Mouse (Mus musculus) megakaryocyte-erythroid progenitor cell, adult 5-6 weeks (primary cell): ENCODE data around the gene March9. TPM values are rescaled to one million over a fixed set of nuclear protein-coding genes. Genes with fewer than 3 reads are reported as not detected.

Experiments used
- ATAC-seq: replicated peaks from 2 replicates; pipeline ENCODE4 v1.8.0; 2016; ENCODE audit warnings: mild to moderate bottlenecking, inconsistent platforms; ENCODE audit not compliant: severe bottlenecking, poor library complexity, low FRiP score, low TSS enrichment
- total RNA-seq, 2 experiments: library from RNA; stranded (forward) in 1 of 2; stranded (reverse) in 1 of 2; fragments of 200-1000, 215-1000 nt in 1 of 2; fragments of >200 nt in 1 of 2; fragmentation: Nextera tagmentation in 1 of 2; gene quantifications; 2 replicates each; pipeline ENCODE4 v1.2.3; 2014 to 2017

March9 gene
- total RNA-seq (2014; fragmentation: Nextera tagmentation) (not detected in 2 replicates), total RNA-seq (2017) (not detected in 2 replicates)

DNA sequence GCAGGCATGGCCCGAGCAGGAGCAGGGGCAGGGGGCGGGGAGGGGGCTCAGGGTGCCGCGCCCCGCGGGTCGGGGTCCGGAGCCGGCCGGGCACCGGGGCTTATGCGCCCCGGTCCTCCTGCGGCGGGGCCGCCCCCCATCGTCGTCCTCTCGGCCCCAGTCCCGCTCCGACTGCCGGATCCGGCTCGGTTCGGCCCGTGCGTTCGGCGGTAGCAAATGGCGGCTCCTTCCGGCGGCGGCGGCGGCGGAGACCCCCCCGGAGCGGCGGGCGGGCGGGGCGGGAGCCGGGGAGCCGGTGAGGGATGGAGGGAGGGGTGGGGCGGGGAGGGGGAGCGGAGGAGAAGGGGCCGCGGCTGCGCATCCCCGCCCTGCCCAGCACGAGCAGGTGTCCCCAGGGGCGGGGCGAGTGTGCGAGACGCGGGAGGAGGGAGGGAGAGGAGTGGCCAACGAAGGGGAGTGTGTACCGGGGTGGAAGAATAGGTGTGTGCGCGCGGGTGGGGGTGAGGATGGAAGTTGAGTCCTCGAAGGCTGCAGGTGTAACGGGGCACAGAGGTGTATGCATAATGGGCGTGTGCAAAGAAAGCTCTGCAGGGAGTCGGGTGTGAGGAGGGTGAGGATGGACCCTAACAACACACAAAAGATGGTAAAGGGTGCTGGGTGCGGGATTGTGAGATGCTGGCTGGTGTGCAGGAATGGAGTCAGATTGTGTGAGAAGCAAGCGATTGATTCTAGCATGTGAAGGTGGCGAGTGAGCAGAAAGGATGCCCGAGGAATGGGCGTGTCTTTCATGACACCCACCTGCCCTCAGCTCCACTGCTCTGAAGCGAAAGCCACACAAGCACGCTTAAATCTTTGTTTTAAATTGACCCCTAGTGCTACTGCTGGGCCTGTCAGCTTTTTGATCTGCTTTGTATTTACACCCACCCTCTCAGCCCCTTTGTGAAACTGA lies at the start of gene March9:
TSS of gene March9 (minus strand) at position 217 of the 949 bp plus-strand sequence.
- ATAC-seq, result no peak

DNA sequence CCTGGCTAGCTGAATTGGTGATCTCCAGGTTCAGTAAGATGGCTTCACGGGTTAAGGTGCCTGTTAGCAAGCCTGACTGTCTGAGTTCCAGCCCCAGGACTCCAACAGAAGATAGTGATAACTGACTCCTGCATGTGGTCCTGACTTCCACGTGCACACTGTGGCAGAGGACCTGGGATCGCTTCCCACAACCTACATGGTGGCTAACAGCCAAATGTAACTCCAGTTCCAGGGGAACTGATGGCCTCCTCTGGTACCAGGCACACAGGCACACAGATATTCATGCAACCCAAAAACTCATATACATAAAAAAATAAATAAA lies 48.2 kb upstream of the March9 start:
- peak; percentile 53 for ATAC-seq

DNA sequence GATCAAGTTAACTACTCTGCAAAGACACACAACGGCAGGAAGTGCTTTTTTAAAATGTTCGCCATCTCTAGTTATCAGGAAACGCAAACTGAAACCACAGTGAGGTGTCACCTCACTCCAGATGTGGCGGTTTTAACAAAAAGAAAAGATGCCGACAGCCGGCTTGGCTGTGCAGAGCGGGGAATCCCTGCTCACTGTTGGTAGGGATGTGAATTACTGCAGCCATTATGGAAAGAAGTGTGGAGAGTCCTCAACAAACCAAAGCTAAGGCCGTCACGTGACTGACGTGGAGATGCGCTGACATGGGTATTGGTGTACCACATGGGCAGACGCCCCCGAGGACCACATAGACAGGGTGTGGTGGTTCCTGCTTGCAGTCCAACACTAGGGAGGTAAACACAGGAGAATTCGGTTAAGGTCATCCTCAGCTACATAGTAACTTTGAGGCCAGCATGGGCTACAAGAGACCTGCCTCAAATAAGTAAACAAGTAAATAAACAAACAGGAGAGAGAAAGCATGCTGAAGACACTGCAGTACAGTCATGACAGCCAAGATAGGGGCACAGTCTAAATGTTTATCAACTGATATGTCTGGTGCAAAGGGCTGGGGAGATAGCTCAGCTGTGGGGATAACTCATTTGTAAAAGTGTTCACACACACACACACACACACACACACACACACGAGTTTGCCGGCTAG lies 47.7 kb upstream of the March9 start:
- peak; percentile 69 for ATAC-seq

DNA sequence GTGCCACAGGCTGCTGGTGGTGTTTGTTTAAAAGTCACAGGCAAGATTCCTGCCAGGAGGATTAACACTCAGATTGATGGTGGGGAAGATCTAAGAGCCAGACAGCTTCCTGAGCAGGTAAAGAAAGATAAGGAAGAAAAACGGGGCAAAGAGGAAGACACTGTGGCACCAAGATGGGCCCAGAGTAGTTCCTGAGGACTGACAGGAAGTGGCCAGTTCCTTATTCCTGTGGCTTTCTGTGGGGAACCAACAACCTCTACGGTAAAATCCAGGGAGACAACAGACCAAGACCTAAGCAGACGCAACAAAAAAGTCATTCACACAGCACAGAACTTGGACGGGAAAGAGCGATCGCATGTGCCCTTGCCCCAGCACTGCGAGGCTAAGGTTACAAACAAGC lies 43.6 kb upstream of the March9 start:
- ATAC-seq, result no peak

DNA sequence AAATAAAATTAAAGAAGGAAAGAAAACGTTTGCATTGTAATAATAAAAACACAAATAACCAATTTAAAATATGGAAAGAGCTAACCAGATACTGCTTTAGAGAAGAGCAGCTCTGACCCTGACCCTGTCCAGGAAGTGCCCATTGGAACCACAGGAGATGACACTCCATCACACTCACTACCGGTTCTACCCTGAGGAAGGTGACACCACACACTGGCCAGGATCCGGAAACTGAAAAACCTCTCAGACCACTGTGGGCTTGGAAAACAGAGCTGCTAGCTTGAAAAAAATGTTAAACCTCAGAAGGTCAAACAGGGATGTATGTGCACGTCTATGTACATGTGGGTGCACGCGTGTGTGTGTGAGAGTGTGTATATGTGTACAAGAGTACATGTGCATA lies 41.2 kb upstream of the March9 start:
- no peak for ATAC-seq

DNA sequence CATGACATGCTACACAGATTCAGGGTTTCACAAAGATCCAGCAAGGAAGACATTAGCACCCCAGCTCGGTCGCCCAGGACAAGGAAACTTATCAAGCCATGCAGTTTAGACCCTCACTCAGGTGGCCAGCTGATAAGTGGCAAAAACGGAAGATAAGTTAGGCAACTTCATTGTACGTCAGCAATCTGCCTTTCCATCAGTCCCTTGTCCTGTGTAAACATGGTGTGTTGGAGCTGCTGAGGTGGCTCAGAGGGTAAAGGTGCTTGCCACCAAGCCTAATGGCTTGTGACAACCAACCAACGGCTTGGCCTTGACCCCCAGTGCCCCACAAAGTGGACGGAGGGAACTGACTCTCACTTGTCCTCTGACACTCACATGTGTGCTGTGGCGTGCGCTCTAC lies 40.4 kb upstream of the March9 start:
- peak; percentile 58 for ATAC-seq

DNA sequence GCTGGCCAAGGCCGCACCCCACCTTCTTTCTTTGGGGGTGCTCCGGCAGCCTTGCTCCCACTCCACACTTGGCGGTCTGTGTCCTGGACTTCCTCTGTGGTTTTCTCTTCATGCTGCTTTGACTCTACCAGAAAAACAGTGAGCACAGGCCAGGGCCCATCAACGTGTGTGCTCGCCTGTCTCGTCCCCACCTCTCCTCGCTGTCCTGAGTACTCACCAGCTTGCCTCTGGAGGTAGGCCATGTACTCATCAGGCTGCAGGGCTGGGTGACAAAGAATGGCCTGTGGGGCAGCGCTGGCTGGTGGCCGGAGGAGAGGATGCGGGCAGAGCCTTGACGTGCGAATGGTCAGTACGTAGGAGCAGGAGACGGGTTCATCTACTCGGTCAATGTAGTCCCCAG lies 39.9 kb upstream of the March9 start:
- ATAC-seq, result 0 out of 2 replicates have a peak, but pooled peaks have one; percentile 20

DNA sequence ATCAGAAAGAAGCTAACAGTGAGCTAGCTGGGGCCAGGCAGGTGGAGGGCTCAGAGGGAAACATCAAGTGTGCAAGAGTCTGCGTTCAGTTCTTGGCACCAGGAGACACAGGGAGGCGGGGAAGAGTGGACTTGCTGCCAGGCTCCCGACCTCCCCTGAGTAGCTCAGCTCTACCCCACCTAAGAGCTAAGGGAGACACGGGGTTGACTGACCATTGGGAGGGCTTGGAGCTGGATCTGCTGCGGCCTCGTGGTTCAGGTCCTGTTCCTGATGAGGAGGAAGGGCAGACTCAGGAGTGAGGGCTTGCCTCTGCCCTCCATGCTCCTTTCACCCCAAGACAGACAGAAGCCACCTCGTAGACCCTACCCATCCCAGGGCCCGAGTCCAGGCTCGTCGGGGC lies 39.2 kb upstream of the March9 start:
- no peak for ATAC-seq

DNA sequence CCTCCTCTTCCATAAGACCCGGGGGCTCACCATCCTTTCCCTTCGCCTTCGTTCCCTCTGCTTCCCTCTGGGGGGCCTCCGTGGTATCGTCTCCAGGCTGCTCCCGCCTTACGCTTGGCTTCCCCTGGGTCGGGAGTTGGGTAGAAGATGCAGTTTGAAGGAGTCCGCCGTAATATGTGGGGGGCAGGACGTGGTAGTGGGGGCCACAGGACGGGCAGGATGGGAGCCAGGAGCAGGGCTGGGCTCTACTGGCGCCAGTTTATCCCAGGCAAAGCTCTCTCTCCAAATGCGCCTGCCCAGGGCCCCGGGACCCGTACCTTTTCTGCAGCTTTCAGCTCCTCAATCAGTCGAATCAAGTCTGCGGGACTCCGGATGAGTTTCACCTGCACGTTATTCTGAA lies 38.5 kb upstream of the March9 start:
- ATAC-seq, result no peak

DNA sequence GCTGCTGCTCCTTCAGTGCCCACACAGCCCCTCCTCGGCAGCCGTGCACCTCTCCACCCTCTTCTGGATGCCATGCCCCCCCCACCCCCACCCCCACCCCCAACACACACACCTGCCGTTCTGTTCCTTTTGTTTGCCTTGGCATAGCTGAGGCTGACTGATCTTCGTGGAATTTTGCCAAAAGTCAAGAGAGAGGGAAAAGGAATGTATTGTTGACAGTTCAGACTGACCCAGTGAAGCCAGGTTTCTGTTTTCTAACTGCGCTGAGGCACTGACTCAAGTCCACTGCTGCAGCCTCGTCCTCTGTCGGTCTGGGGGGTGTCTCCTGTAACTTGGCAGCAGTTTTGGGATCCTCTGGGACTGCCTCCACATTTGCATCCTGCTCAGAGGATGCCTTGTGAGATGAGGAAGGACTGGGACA lies 34.4 kb upstream of the March9 start:
- no peak for ATAC-seq

DNA sequence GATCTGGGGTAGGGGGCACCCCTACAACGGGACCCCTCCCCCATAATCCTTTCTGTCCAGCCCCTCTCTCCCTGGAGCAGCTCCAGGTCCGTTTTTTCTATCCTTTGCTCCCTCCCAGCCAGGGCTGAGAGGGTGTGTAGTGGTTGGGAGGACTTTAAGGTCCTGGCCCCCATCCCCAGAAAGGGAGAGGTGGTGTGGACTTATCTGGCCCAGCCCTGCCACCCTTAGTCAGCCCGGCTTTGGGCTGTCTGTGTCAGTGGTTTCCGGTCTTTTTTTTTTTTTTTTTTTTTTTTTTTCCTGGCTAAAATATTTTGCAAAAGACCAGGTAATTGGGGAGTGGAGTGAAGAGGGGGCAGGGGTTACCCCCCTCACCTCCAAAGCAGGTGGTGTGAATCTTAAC lies 32.8 kb upstream of the March9 start:
- ATAC-seq, result no peak

DNA sequence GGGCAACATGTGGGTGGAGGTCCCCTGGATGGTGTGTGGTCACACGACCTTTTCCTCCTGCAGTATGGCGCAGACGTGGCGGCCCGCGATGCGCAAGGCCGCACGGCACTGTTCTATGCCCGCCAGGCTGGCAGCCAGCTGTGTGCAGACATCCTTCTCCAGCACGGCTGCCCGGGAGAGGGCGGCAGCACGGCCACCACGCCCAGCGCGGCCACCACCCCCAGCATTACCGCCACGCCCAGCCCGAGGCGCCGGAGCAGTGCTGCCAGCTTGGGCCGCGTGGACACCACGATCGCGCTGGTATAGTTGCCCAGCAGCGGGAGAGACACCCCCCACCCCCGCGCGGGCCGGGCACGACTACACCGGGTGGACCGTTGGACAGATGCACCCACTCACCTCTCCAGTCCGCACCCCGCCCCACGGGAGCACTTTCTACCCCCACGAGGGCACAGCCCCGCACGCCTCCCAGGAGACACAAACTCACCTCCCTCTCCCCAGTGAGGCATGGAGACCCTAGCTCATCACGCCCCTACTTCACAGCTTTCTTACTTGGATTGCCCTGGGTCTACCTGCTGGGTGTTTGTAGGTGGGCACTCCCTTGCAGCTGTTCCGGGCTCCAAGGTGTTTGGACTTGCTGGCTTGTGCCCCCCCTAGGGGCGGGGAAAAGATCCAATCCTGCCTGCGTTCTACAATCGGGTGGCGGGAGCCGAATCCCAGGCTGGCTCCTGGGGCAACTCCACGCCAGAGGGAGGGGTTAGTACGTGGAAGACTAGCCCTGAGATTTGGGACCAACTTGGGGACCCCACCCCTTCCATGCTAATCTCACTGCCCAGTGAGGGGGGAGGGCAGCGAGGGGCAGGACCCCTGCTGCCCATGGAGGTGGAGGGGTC lies 31.8 kb upstream of the March9 start:
- ATAC-seq, result no peak

DNA sequence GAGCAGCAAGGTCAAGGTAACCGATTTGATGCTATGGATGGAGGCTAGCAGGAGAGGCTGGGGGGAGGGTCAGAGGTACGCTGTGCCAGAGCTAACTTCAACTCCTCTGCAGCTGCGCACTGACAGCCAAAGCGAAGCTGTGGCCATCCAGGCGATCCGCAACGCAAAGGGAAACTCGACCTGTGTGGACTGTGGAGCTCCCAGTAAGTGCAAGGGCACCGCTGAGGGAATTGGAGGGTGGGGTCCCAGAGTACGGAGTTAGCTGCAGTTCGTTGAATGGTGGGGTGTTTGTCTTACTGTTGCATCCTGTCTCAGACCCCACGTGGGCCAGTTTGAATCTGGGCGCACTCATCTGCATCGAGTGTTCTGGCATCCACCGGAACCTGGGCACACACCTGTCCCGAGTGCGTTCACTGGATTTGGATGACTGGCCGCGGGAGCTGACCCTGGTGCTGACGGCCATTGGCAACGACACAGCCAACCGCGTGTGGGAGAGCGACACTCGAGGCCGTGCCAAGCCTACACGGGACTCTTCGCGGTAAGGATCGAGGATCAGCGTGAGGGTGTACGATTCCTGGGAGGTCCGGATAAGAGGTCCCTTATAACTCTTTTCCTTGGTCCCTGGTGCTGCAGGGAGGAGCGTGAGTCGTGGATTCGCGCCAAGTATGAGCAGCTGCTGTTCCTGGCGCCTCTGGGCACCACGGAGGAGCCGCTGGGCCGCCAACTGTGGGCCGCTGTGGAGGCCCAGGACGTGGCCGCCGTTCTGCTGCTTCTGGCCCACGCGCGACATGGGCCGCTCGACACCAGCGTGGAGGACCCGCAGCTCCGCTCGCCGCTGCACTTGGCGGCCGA lies 30.8 kb upstream of the March9 start:
- ATAC-seq, result no peak

DNA sequence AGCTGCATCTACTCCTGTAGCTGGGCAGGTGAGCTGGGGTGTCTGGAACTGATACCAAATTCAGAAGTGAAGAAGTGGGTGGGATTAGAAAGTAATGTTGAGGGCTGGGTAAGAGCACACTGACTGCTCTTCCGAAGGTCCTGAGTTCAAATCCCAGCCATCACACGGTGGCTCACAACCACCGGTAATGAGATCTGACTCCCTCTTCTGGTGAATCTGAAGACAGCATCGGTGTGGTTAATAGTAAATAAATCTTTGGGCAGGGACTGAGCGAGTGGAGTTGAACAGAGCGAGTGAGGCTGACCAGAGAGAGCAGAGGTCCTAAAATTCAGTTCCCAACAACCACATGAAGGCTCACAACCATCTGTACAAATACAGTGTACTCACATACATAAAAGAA lies 25.6 kb upstream of the March9 start:
- ATAC-seq, result no peak

DNA sequence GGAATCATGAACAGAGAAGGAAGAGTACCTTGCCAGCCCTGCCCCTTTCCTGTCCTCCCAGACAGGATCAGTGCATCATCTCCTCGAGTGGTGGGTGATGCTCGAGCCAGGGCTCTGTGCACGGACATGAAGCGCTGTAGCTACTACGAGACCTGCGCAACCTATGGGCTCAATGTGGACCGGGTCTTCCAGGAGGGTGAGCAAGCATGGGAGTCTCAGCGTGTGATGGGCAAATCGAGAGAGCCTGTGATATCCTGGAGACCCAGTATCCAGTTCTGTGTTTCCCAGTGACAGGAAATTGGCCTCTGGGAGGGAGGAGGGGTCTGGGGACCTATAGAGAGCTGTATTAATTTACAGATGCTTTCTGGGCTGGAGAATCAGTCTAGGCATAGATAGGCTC lies 25.1 kb upstream of the March9 start:
- ATAC-seq, result no peak

DNA sequence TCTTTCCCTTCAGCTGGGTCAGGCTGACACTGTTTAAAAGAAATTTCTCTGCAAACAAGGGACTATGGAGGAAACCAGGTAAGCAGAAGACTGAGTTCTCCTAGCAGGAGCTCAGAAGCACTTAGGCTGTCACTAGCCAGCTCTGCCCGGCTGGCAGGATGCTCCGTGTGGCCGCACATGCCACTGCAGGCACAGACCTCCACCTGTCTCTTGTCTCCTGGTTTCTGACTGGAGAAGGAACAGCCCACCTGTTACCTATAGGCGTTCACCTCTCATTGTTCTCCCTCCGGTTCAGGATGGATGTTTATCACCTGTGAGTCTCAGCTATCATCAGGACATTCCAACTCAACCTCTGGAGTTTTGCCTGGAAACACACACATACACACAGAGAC lies 23.9 kb upstream of the March9 start:
- ATAC-seq, result no peak

DNA sequence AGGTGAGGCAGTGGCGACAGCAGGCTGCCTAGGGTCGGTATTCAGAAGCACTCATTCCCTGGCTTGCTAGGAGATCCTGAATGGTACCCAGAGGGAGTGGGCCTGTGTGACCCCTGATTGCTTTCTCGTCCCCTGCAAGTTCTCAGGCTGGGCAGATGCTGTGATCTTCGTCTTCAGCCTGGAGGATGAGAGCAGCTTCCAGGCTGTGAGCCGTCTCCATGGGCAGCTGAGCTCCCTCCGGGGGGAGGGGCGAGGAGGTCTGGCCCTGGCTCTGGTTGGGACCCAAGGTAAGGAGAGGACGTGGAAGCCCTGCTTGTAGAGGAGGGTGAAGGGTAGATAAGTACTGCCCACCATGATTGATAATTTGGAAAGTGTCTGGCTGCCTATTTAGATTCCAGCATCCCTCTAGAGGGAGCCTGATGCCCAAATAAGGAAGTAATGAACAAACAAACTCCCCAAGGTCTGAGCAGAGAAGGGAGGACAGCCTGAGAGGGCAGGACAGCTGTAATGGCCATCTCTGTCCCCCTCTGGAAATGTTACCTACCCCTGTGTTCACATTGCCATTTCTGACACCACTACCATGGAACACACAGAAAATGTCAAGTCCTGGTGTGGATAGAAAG lies 23.4 kb upstream of the March9 start:
- no peak for ATAC-seq

DNA sequence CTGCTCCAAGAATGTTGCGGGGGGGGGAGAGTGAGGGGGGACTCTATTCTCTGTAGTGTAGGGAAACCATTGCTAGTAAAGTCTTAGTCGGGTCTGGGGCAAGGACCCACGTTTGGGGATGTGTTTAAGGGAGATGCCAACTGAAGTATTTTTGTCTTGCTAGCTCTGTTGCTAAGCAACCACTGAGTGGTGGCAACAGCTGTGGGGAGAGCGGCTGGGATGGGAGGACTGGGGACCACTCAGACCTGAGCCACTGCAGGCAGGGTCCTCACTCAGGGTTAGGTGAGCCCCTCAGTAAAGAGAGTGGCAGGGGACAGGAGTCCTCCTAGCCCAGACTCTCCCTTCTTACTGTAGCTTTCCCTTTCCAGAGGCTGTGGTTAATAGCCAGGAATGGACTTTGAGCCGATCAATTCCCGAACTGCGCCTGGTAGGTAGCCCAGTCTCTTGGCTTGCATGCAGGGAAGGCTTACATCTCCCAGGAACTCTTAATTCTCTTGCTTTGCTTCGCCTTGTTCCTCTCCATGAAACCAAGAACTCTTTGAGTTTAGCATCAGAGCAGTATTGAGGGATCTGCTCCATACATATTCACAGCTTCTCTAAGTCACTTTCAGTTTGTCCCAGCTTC lies 22.1 kb upstream of the March9 start:
- no peak for ATAC-seq
